Mouse (Mus musculus) E14TG2a.4 (cell line): ENCODE results near the gene Pla2g7.

Experiments
- CTCF ChIP-seq: conservative IDR thresholded peaks from 2 replicates; pipeline ENCODE4 v1.5.1; 2014; ENCODE audit warnings: low read length
- POU5F1 ChIP-seq: IDR thresholded peaks from 2 replicates; pipeline ENCODE4 v1.6.1; 2014; ENCODE audit warnings: low read length, borderline replicate concordance

DNA sequence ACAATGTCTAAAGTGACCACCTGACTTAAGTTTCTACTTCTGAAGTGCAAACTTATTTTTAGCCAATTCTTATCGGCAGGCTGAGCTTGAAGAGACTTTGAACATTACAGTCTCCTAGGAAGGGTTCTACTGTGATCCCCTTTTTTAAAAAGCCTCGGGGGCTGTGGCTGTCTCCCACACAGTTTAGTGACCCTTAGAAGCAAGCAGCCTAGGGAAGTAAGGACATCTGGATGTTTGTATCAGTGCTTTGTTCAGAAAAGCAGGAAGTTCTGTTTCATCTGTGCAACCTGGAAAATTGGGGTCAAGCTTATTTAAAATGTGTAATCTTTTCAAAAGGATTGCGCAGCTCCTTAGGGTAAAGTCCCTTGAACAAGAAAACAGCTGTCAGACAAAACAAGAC lies 12.6 kb downstream of the Pla2g7 start:
- TF ChIP-seq CTCF (no peak), POU5F1 (no peak)
